ENCODE assay signal across 8 mouse cellular contexts in genomic region chr9:123525095-123525494, GRCm38 (mm10). TPM values are rescaled to one million over a fixed set of nuclear protein-coding genes. Genes with fewer than 3 reads are reported as not detected.
DNase-seq lines count a peak whose midpoint lies in the region; ATAC-seq lines count a peak whose summit lies in the region.

No protein-coding gene starts in this region.

- WGBS in neural tube, embryonic 11.5 days = 6% methylated on average over 1 of the region's 1 CpGs

- no peak for ATAC-seq in frontal cortex, adult (ENCODE audit: low TSS enrichment)
- ATAC-seq in erythroblast, adult 5-6 weeks (replicated peaks; ENCODE audit: low FRiP score, poor library complexity, severe bottlenecking) = 0 out of 2 replicates have a peak, but pooled peaks have one; percentile 16
- no peak for ATAC-seq in neural tube, embryonic 11.5 days (ENCODE audit: insufficient read depth, low FRiP score, low TSS enrichment)

- no peak overlapping the region for H3K4me2 ChIP-seq in neural tube, embryonic 11.5 days (ENCODE audit: low read depth)

- no peaks in the 10 kb centered on the region for H3K27me3 ChIP-seq in neural tube, embryonic 11.5 days (ENCODE audit: control insufficient read depth, insufficient read depth, low read length)

- intact Hi-C loops in left cerebral cortex, postnatal 4 days (cut with DNase I) = loop anchor here (2.0 to 10.0 kb wide), 4 partner anchors 76 to 366 kb away; partner anchors contain the start of genes Lars2 and Tmem158

- peak; percentile 55 to 67 for DNase-seq in frontal cortex, postnatal 36 days (ENCODE audit: low spot score in 2 of 2)
- peak; percentile 85 for DNase-seq in 416B (ENCODE audit: low read depth)
- DNase-seq in adrenal gland, postnatal 25 days = peak; percentile 35
- DNase-seq in left cerebral cortex, postnatal 4 days = peak; percentile 63
- peak; percentile 63 for DNase-seq in neural tube, embryonic 11.5 days (ENCODE audit: low spot score)
- DNase-seq in thymus, postnatal 25 days = peak; percentile 71

- no peaks in the 10 kb centered on the region; the same call in 1 of the 2 replicates for H3K4me1 ChIP-seq in neural tube, embryonic 11.5 days (ENCODE audit: control insufficient read depth, insufficient read depth, low read length)

- no peak overlapping the region for H3K4me3 ChIP-seq in neural tube, embryonic 11.5 days (ENCODE audit: low read depth, low read length)

- H3K9ac ChIP-seq in neural tube, embryonic 11.5 days (ENCODE audit: low read length) = no peak overlapping the region

- 0 out of 2 replicates have a peak, but pooled peaks cover 2% of the 10 kb centered on the region for H3K36me3 ChIP-seq in neural tube, embryonic 11.5 days (ENCODE audit: control insufficient read depth, insufficient read depth, low read length)

- no peaks in the 10 kb centered on the region for H3K9me3 ChIP-seq in neural tube, embryonic 11.5 days (ENCODE audit: control insufficient read depth, low read length)

- no peak overlapping the region for H3K27ac ChIP-seq in neural tube, embryonic 11.5 days (ENCODE audit: low read depth, low read length)

RNA-seq across cellular contexts. Expression of gene Sacm1l, which starts 4.5 kb away (rescaled TPM):
- total RNA-seq in adrenal gland, postnatal 25 days (2021) = 76.0 and 110 TPM in 2 replicates
- total RNA-seq in erythroblast, adult 5-6 weeks (2015; ENCODE audit: low replicate concordance) = 12.7 and 15.5 TPM in 2 replicates
- total RNA-seq in erythroblast, adult 5-6 weeks (2017; ENCODE audit: low replicate concordance) = 12.8 and 13.4 TPM in 2 replicates
- 10 to 100 TPM; 43.3 to 46.6 TPM for total RNA-seq in left cerebral cortex, postnatal 4 days (2021)
- 52.4 and 56.3 TPM in 2 replicates for polyA plus RNA-seq in neural tube, embryonic 11.5 days (2014; fragmentation: Nextera tagmentation; extraction: Ambion mirVana)

RNA-seq across cellular contexts. Expression of gene Limd1, which starts 46.6 kb away (rescaled TPM):
- total RNA-seq in adrenal gland, postnatal 25 days (2021) = 32.4 and 34.7 TPM in 2 replicates
- total RNA-seq in erythroblast, adult 5-6 weeks (2015; ENCODE audit: low replicate concordance) = 10.7 and 19.2 TPM in 2 replicates
- 14.1 and 22.6 TPM in 2 replicates for total RNA-seq in erythroblast, adult 5-6 weeks (2017; ENCODE audit: low replicate concordance)
- total RNA-seq in left cerebral cortex, postnatal 4 days (2021) = 10 to 100 TPM in 1 of 2 experiments, 1 to 10 TPM in 1; 9.5 to 10.2 TPM
- 48.1 and 52.4 TPM in 2 replicates for polyA plus RNA-seq in neural tube, embryonic 11.5 days (2014; fragmentation: Nextera tagmentation; extraction: Ambion mirVana)

Comparison
In these comparisons a context has a peak if more than half of its experiments do, and no peak if none do; other contexts are left out.
1. DNase-seq: peak in every context shown above with its lines; median percentile 85 in 416B; 71 in thymus, postnatal 25 days; 63 in left cerebral cortex, postnatal 4 days; 63 in neural tube, embryonic 11.5 days; 61 in frontal cortex, postnatal 36 days; 35 in adrenal gland, postnatal 25 days.